Mouse (Mus musculus): ENCODE measurements around the gene Ppm1f.

GRCm38 (mm10) chr16:16930810-16931296 is 34.6 kb downstream of the Ppm1f start:
- TF ChIP-seq POLR2A (IDR thresholded peaks at IDR 0.05; ENCODE audit: control insufficient read depth, low read depth, low read length) (no peak), CTCF (IDR thresholded peaks at IDR 0.05; ENCODE audit: control insufficient read depth, insufficient read depth, insufficient replicate concordance, low read depth, low read length) (no peak)

Data from testis, adult 2 months (tissue).